Mouse (Mus musculus): ENCODE data around the gene Gabrg3. TPM values are rescaled to one million over a fixed set of nuclear protein-coding genes. Genes with fewer than 3 reads are reported as not detected.
A peak's percentile ranks its signal among the peaks of the same experiment; 100 is the strongest.

Gene Gabrg3
- total RNA-seq, 2 experiments from 2014 or later: 21.4 to 22.0 TPM

DNA sequence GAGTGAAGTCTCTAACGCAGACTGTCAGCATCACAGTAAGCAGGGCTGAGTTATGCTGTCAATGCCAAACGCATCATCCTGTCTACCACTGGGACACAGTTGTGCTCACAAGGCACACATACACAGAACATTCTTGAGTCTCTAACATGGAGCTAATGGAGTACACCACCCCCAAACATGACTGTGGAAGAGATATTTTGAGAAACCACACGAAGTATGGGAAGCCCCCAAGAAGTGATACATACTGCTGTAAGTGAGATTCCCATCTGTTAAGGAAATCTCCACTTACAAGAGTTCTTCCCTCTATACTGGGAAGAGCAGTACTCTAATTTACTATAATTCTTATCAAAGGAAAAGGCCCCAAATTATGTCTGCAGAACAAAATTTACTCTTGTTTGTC is 286.9 kb downstream of the Gabrg3 start:
- intact Hi-C loops (cut with DNase I): no loop called here
- no peak for DNase-seq

DNA sequence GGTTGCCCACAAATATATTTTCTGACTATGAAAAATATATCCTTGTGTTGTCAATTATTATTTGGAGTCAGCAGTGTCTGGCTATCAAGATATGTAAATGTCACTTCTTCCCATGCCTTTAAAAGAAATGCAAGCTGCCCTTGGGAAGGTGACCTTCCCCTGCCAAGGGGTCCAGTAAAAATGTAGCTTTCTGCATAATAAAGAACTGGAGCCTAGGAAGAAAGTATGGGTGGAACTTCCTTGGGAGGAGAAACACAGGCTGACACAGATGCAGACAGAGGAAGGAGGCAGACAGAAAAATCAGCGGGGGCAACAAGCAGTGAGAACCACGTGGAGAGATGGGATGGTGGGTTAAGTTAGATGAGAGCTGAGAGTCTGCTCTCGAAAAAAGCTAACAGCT is 304.9 kb downstream of the Gabrg3 start:
- intact Hi-C loops (cut with DNase I): no loop called here
- DNase-seq: no peak

DNA sequence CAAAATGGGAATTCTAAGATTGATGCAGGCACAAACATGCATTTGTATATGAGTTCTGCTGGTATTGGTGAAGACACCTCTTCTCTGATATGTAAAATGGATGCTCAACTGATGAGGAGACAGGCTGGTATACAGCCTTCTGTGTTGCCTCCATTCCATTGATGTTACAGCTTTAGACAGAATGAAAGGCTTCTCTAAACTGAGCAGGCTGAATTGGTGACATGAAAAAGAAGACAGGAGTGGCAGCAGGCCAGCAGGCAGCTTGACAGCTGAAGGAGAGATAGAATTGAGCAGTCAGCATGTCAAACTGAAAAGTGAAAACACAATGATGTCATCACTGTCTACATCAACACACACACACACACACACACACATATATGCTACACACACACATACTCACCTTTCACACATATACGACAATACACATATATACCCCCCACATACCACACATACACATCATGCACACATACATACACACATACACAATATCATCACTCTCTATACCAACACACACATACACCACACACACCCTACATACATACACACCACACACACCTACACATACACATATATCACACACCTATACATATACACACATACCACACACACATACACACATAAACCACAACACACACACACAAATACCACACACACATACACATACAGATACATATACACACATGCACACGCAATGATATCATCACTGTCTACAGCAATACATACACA is 315.4 kb downstream of the Gabrg3 start:
- peak; percentile 5 for DNase-seq
- intact Hi-C loops (cut with DNase I): no loop called here

DNA sequence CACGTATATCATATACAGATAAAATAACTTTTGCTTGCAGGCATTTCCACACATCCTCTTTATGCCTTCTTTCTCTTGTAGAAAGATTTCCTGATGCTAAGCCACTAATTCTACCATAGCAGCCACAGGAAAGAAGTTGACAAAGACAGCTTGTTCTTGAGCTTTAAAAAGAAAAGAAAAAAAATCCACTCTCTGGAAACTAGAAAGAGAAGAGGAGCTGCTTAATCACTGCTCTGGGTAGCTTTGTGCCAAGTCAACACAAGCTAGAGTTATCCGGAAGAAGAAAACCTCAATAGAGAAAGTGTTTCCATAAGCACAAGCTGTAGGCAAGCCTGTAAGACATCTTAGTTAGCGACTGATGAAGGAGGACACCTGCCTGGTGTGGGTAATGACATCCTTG is 321.6 kb downstream of the Gabrg3 start:
- intact Hi-C loops (cut with DNase I): no loop called here
- DNase-seq: no peak

DNA sequence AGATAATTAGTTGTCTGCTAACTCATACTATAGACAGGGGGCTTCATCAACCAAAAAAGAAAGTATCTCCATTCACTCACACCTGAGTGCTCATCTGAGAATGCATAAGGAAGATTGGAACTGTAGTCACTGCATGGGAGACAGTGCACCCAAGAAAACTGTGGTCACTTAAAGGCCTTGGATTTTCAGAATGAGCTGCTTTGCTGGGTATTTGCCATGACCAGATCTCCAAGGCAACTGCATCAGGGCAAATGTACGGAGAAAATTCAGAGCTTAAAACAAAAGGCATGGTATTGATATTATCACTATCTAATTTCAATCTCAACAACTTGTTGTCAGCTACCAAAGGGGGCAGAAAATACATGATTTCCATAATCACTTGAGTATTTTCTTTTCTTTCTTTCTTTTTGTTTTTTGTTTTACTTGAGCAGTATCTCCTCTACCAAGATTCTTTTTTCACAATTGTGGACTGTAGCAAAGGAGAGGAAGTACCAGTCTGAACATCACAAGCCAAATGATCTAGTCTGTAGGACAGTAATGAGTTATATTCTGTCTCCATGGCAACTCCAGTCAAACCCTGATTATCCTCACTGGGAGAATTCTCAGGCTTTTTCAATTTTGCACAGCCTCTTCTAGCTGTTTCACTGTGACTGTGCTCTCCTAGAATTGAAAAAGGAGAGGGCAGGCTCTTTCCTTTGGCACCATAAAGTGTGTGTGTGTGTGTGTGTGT is 335.9 kb downstream of the Gabrg3 start:
- intact Hi-C loops (cut with DNase I): no loop called here
- DNase-seq: no peak

DNA sequence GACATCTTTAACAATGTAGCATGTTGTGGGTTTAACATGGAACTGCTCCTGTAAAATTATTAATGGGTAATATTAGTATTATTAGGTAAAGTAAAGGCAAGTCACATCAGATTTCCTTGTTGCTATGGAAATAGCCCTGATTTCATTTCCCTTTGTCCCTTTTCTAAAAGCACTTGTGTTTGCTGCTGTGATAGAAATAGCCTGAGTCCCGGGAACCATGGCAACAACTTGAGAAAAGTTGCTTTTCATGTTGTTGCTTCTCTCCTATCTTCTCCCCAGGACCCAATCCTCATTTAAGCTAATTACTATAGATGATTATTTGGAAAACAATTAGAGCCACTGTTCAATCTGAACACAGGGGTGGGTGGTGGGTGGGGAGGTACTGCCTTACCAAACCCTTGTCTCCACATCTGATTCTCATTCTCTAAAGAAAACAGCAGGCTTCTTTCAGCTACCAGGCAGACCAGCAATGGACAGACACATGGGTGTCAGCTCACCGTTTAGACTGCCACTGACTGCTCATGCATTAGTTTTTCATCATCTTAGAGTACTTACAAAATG is 349.0 kb downstream of the Gabrg3 start:
- DNase-seq: no peak
- intact Hi-C loops (cut with DNase I): no loop called here

DNA sequence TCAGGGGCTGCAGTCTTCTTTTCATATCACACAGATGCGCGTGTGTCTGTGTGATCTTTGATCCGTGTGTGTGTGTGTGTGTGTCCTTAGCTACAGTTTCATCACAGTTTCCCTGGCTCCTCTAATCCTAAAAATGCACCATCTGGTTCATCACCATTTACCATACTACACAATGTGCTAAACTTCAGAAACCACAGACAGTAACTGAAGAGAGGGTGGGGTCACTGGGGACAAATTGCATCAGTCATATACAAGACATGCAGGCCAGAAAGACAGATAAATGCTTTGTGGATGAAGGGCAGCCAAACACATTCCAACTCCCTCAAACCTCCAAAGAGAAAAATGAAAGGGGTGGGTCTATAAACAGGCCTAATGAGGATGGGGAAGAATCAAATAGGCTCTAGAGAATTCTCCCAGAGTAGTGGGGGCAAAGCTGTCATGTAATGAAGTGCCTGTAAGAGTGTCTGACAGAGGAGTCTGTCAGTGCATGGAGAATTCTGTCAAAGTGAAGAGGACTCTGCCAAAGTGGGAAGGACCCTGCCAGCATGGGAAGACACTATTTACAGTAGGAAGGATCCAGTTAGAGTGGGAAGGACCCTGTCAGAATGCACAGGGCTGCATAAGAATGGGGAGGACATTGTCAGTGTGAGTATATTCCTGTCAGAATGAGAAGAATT is 386.3 kb downstream of the Gabrg3 start:
- no peak for DNase-seq
- intact Hi-C loops (cut with DNase I): no loop called here

DNA sequence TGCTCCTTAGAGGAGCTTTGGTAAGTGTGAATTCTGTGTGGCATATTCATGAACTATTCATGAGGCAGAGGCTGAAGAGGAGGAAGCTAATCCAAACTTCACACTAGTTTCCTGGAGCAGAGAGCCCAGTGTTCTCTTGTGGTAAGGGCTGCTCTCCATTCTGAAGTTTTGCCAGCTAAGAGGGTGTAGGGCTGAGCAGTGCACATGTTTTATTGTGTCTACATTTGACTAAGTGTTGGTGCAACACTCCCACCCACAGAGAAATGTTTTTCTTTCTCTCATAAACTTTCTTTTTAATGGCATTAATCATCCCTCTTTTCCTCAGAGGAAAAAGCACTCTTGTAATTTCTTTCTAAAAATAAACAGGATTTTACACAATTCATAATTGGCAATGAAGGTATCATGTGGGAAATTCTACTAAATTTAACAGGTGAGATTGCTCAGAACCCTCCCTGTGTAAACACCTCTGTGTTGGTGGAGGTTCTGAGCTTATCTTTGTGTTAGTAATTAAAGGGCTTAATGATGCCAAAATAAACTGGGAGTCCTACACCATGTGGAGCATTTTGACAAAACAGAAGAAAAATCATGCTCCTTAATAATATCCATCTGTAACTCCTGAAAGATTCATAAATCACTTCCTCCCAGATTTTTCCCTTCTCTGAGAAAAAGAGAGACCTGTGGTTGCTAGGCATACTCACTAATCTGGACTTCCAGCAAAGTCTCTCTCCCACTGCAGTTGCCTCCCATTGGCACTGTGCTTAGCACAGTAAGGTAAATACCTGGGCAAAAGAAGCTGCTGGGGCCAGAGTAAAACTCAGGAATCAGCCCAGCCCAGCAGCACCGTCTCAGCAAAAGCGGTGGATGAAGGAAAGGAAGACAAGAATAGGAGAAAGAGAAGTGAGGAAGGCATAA is 389.0 kb downstream of the Gabrg3 start:
- intact Hi-C loops (cut with DNase I): no loop called here

DNA sequence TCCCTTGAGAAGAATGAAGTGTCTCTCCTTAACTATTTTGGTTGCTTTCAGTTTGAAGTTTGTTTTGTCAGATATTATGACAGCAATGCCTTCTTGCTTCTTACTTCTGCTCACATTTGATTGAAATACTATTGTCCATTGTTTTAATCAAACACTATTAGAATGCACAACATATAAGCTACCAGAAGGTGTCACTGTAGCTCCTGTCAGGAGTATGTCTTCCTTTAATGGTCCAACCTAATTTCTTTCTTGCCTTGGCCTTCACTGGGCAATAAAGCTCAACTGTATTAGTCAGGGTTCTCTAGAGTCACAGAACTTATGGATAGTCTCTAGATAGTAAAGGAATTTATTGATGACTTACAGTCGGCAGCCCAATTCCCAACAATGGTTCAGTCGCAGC is 440.6 kb downstream of the Gabrg3 start:
- no peak for DNase-seq
- intact Hi-C loops (cut with DNase I): loop anchor here (5.0 to 10.0 kb wide), 2 partner anchors 441 to 528 kb away; partner anchors contain the start of gene Gabrg3

More for the DNA sequence above, 389.0 kb downstream of the Gabrg3 start:
- DNase-seq: no peak

DNA sequence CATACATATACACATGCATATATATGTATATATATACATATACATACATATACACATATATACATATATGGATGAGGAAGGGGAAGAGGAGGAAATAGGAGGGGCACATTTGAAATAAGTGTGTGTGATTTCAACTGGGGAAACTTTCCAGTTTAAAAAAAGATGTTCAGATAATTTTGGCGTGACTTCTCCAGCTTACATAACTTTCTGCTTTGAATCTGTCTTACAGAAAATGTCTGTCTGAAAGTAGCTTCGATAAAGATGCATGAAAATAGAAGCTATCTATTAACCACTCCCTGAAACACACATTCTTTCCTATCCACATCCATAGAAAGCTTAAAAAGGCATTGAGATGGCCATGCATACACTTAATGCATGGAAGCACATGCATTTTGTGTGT is 445.4 kb downstream of the Gabrg3 start:
- no peak for DNase-seq
- intact Hi-C loops (cut with DNase I): loop anchor here (10.0 kb wide), 1 partner anchor 533 kb away; no protein-coding TSS in a partner anchor

DNA sequence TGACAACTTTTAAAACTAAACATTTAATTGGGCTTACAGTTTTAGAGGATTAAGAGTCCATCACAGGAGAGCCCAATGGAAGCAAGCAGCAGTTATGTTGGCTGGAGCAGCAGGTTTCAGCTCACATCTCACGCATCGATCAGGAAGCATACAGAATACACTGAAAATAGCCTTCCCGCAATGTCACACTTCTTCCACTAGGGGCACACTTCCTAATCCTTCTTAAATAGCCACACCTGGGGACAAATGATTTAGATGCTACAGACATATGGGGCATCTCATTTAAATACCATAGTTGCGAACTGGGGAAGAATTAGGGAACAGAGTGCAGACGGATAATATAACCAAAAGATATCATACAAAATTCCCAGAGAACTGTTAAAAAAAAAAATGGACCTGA is 449.0 kb downstream of the Gabrg3 start:
- intact Hi-C loops (cut with DNase I): no loop called here
- no peak for DNase-seq

DNA sequence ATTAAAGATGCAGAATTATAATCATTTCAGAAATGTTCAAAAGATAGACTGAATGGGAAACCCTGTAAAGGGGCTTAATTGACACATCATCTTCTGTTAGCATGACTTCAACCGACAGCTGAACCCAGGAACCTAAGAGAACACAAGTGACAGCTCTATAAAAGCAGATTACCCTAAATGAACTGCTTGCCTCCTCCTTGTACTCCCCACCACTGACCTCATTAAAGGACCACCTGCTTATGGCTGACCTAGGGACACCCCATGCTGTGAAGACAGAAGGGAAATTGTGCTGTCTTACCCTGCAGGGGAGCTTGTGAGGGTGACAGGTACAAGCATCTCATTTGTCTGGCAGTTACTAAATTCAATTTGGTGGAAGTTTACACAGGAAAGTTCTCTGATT is 467.5 kb downstream of the Gabrg3 start:
- peak; percentile 2 for DNase-seq
- intact Hi-C loops (cut with DNase I): no loop called here

DNA sequence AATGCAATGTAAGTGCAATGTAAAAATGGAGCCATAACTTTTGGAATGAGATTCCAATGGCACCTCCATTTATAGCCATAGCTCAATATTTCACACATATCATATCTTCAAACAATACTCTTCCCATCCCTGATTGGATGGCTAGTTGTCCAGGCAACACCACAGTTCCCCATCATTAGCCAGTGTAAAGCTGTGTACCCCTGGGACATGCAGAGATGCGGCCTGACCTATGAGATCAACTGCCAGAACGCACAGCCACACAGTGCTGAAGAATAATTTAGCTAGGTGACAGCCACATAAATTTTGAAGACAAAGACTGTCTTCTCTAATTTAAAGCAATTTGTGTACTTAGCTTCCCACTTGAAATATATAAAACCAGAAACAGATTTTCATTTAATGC is 472.1 kb downstream of the Gabrg3 start:
- intact Hi-C loops (cut with DNase I): no loop called here
- DNase-seq: no peak

DNA sequence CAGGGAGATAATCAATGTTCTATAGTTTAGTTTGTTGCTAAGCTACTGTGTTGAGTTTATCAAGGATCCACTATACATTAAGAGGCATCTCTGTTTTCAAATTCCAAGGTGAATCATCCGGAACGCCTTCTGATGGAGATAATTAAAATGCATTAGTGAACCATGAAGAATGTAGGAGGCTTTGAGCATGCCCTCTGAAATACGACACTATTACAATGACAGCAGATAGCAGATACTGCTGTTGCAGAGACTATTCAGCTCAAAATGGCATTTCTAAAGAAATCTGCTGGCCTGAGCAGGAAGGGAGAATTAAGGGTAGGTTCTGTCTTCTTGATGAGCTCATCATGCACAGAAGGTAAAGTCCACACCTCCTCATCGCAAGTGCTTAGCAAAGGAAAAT is 487.2 kb downstream of the Gabrg3 start:
- no peak for DNase-seq
- intact Hi-C loops (cut with DNase I): no loop called here

DNA sequence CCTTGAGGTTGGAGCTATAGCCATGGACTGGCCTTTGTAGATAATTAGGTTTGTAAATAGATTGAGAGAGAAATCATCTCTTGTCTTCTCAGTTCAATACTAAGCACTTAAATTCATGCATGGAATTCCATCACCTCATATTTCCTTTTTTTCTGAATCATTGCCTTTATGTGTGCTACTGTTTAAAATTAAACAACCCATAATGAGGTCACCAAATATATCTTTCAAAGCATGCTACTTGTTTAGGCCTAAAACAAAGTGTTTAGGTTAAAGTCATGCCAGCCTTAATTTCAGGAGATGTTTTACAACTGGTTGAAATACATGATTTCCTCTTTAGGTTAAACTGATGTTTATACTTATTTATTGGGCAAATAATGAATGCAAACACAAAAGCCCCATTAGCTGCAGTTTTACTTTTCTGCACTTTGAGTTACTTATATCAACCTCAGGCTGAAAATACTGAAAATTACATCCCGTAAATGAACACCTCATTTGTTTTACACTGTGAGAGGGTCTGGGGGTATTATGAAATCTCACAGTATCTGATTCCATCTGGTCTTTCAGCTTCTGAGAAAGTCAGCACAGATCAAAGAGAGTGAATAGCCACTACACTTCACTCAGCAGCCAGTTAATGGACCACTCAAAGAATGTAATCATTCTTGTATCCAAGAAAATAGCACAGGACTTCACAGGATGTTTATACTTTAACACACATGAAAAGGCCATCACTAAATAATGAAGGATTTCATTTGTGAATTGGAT is 519.5 kb downstream of the Gabrg3 start:
- intact Hi-C loops (cut with DNase I): no loop called here
- DNase-seq: no peak

DNA sequence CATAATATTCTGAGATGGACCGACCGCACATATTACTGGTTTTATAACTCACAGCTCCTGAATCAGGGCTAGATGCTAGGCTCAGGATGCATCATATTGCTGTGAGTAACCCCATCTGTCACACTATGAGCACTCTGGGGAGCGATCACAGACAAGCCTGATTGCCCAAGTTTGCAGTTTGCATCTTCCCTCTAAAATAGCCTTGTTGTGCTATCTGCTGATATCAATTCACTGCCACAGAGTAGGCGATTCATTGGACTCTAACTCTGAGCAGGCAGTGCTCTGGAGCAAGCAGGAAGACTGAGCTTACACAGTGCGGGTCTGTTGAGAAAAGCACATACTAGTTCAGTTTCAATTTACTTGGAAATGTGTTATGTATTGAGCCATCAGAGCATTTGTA is 543.4 kb downstream of the Gabrg3 start:
- intact Hi-C loops (cut with DNase I): no loop called here
- DNase-seq: no peak

DNA sequence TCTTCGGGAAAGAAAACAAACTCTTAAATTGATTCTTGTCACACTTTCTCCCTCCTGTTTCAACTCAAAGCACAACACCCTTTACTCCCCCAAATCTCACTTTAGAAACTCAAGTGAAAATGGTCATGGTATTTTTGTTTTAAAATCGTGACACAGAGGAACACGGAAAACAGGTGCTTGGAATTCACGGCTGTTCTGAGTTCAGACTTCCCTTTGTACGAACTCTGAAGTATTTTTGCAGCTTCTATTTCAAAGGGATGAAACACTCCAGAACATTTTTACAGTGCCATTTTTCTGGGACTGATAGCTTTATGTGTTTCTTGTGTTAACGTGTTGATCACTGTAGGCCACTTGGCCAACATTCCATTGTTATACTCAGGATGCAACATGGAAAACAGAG is 561.5 kb downstream of the Gabrg3 start:
- no peak for DNase-seq
- intact Hi-C loops (cut with DNase I): no loop called here

DNA sequence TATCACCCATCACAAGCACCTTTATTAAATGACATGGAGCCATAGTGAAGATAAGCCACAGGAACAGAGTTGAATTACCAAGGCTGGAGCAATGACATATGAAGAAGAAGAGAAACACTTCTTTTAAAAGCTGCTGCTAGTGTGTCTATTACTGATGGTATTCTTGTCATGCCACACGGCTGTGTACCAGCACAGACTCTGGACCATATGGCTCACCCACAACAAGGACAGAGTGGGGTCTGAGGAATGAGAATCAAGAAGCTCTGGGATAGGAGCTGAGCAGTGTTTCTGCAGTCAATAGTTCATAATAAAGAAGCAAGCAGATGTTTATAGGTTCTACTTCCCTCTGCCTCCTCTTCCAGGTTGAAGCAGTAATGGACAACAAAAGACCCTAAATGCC is 585.1 kb downstream of the Gabrg3 start:
- no peak for DNase-seq
- intact Hi-C loops (cut with DNase I): no loop called here

DNA sequence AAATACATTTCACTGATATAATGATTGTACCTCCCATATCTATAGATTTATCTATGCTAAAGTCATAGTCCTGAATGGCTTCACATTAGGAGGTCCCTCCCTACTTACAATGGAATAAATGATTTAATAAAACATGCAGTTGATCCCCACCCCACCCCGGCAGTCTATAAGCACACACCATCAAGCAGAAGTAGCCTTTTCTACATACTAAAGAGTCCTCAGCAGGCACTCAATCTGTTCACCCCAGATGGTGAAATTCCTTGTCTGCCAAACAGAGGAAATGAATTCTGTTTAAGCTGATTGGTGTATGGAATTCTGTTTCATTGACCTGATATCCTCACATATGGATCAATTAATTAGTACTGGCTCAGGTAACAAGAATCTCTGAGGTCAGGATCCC is 607.9 kb downstream of the Gabrg3 start:
- DNase-seq: peak; percentile 19
- intact Hi-C loops (cut with DNase I): no loop called here

DNA sequence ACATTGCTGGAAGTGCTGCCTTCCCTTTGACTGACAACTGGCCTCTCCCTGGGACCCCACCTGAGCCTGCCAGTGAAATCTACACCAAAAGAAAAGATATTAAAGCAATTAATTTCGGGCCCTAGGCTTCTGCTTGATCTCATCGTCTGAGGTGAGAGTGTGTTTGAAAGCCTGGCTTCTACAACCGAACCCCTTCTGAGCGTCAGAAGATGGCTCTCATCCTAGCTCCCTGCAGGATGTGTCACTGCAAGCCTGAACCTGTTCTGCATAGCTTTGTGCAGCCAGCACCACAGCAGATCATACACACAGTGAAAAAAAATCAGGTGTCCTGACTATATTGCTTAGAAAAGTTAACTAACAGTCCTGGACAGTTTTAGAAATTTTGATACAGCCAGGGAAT is 618.8 kb downstream of the Gabrg3 start:
- peak; percentile 11 for DNase-seq
- intact Hi-C loops (cut with DNase I): no loop called here

Measured in left cerebral cortex, postnatal 4 days (tissue).